Mouse (Mus musculus) midbrain, embryonic 15.5 days (tissue): ENCODE data around the gene Ggn. TPM values are rescaled to one million over a fixed set of nuclear protein-coding genes. Genes with fewer than 3 reads are reported as not detected.
"Not testable (repeated sequence)": the region's sequence is repeated elsewhere in the genome, so short reads cannot be mapped to it uniquely, and the experiment has no call there.

Experiments
- ATAC-seq: fragments of 200-750 bp; cut with Nextera tagmentation; replicated peaks from 2 replicates; pipeline ENCODE4 v1.8.0; 2017; ENCODE audit warnings: moderate TSS enrichment
- H3K27ac ChIP-seq: fragments of 300-500 bp; sonication (generic); 2 replicates; pipeline ENCODE4 v1.5.1; 2015; ENCODE audit warnings: mild to moderate bottlenecking, inconsistent platforms
- H3K27me3 ChIP-seq: fragments of 300-500 bp; sonication (generic); replicated peaks from 2 replicates; pipeline ENCODE4 v1.6.1; 2015; ENCODE audit warnings: inconsistent platforms
- H3K36me3 ChIP-seq: fragments of 300-500 bp; sonication (generic); replicated peaks from 2 replicates; pipeline ENCODE4 v1.6.1; 2015; ENCODE audit warnings: inconsistent platforms
- H3K4me1 ChIP-seq: fragments of 300-500 bp; sonication (generic); 2 replicates; pipeline ENCODE4 v1.6.1; 2015; ENCODE audit warnings: inconsistent platforms
- H3K4me2 ChIP-seq: fragments of 300-500 bp; sonication (generic); 2 replicates; pipeline ENCODE4 v1.6.1; 2015; ENCODE audit warnings: inconsistent platforms, mild to moderate bottlenecking, moderate library complexity
- H3K4me3 ChIP-seq: fragments of 300-500 bp; sonication (generic); 2 replicates; pipeline ENCODE4 v1.5.1; 2015; ENCODE audit warnings: mild to moderate bottlenecking, inconsistent platforms
- H3K9ac ChIP-seq: fragments of 300-500 bp; sonication (generic); 2 replicates; pipeline ENCODE4 v1.6.1; 2015; ENCODE audit warnings: mild to moderate bottlenecking, inconsistent platforms
- H3K9me3 ChIP-seq: fragments of 300-500 bp; sonication (generic); 2 replicates; pipeline ENCODE4 v1.6.1; 2016; ENCODE audit warnings: inconsistent platforms
- WGBS: fragments of 180-500 bp; shearing (Covaris S2); methylation state at CpG from one replicate; pipeline ENCODE4 v1.1.7; 2015; ENCODE audit warnings: mixed read lengths; 5-methylcytosine and 5-hydroxymethylcytosine counted together
- polyA plus RNA-seq: library from polyadenylated mRNA; unstranded; fragments of >200 nt; fragmentation: Nextera tagmentation; extraction: Ambion mirVana; gene quantifications from 2 replicates; pipeline ENCODE4 v1.2.1, GENCODE M21; 2015

Ggn gene
- 0.37 and 1.1 TPM in 2 replicates for polyA plus RNA-seq

GRCm38 (mm10) chr7:29170066-29170754, at the start of gene Ggn, which contains the start of gene Spred3:
Ggn (plus strand) TSS chr7:29170210.
Spred3 (minus strand) TSS chr7:29170411.
- ATAC-seq: peak; percentile 63
- Histone ChIP-seq H3K4me3 (peak within 1 kb of the TSS; percentile 60), H3K27ac (peak within 1 kb of the TSS; percentile 89), H3K4me1 (peaks cover 39% of the 10 kb centered on the region), H3K9ac (peak within 1 kb of the TSS; percentile 59), H3K36me3 (peaks cover 13% of the 10 kb centered on the region), H3K4me2 (peak within 1 kb of the TSS; percentile 66), H3K27me3 (peaks cover 46% of the 10 kb centered on the region), H3K9me3 (no peaks in the 10 kb centered on the region)
- 2% methylated on average over 30 of the region's 30 CpGs for WGBS

GRCm38 (mm10) chr7:29122821-29123220, 47.2 kb upstream of the Ggn start:
- 94% methylated on average over 9 of the region's 9 CpGs for WGBS
- no peak overlapping the region for H3K27ac ChIP-seq
- ATAC-seq: no peak

GRCm38 (mm10) chr7:29123531-29124358, 46.3 kb upstream of the Ggn start:
- H3K36me3 ChIP-seq: no peaks in the 10 kb centered on the region
- no peak overlapping the region for H3K9ac ChIP-seq
- 61% methylated on average over 5 of the region's 5 CpGs for WGBS
- 0 out of 2 replicates have a peak, but pooled peaks cover 4% of the 10 kb centered on the region for H3K27me3 ChIP-seq
- no peak for ATAC-seq
- H3K9me3 ChIP-seq: no peaks in the 10 kb centered on the region
- 0 out of 2 replicates have a peak, but pooled peaks cover 7% of the 10 kb centered on the region for H3K4me1 ChIP-seq
- H3K27ac ChIP-seq: no peak overlapping the region
- no peak overlapping the region for H3K4me3 ChIP-seq
- no peak overlapping the region for H3K4me2 ChIP-seq

More at GRCm38 (mm10) chr7:29122821-29123220, 47.2 kb upstream of the Ggn start:
- no peaks in the 10 kb centered on the region for H3K9me3 ChIP-seq
- H3K9ac ChIP-seq: no peak overlapping the region
- H3K4me3 ChIP-seq: no peak overlapping the region
- H3K4me2 ChIP-seq: no peak overlapping the region
- 0 out of 2 replicates have a peak, but pooled peaks cover 4% of the 10 kb centered on the region for H3K27me3 ChIP-seq
- H3K36me3 ChIP-seq: no peaks in the 10 kb centered on the region
- H3K4me1 ChIP-seq: 0 out of 2 replicates have a peak, but pooled peaks cover 7% of the 10 kb centered on the region

- H3K27me3 ChIP-seq: 0 out of 2 replicates have a peak, but pooled peaks cover 4% of the 10 kb centered on the region
- no peaks in the 10 kb centered on the region for H3K36me3 ChIP-seq
- 0 out of 2 replicates have a peak, but pooled peaks cover 7% of the 10 kb centered on the region for H3K4me1 ChIP-seq
- no peak; the same call in 1 of the 2 replicates for ATAC-seq
- H3K27ac ChIP-seq: no peak within 1 kb of the TSS
- no peak within 1 kb of the TSS for H3K9ac ChIP-seq
- peak within 1 kb of the TSS; percentile 49 for H3K4me2 ChIP-seq
- no peaks in the 10 kb centered on the region for H3K9me3 ChIP-seq
- H3K4me3 ChIP-seq: peak within 1 kb of the TSS; percentile 19
- 2% methylated on average over 16 of the region's 16 CpGs for WGBS
These were observed 45.0 kb upstream of the Ggn start, which contains the start of gene Ryr1 for GRCm38 (mm10) chr7:29124970-29125369. Ryr1 (minus strand) TSS chr7:29125179.

GRCm38 (mm10) chr7:29126173-29126915, 43.7 kb upstream of the Ggn start:
- no peaks in the 10 kb centered on the region for H3K9me3 ChIP-seq
- no peak overlapping the region for H3K27ac ChIP-seq
- H3K36me3 ChIP-seq: no peaks in the 10 kb centered on the region
- no peak for ATAC-seq
- H3K4me3 ChIP-seq: no peak overlapping the region
- H3K27me3 ChIP-seq: 0 out of 2 replicates have a peak, but pooled peaks cover 4% of the 10 kb centered on the region
- no peak overlapping the region for H3K9ac ChIP-seq
- 0 out of 2 replicates have a peak, but pooled peaks cover 7% of the 10 kb centered on the region for H3K4me1 ChIP-seq
- H3K4me2 ChIP-seq: no peak overlapping the region
- WGBS: 38% methylated on average over 7 of the region's 7 CpGs

- Histone ChIP-seq H3K4me2 (no peak overlapping the region), H3K27me3 (0 out of 2 replicates have a peak, but pooled peaks cover 4% of the 10 kb centered on the region), H3K4me3 (no peak overlapping the region), H3K36me3 (no peaks in the 10 kb centered on the region), H3K4me1 (0 out of 2 replicates have a peak, but pooled peaks cover 7% of the 10 kb centered on the region), H3K9me3 (no peaks in the 10 kb centered on the region), H3K27ac (no peak overlapping the region), H3K9ac (no peak overlapping the region)
- no peak for ATAC-seq
- 51% methylated on average over 2 of the region's 2 CpGs for WGBS
These were observed 41.3 kb upstream of the Ggn start for GRCm38 (mm10) chr7:29128725-29129124.

GRCm38 (mm10) chr7:29134230-29134629, 35.8 kb upstream of the Ggn start:
- no peak overlapping the region for H3K9ac ChIP-seq
- peaks cover 4% of the 10 kb centered on the region; the same call in 1 of the 2 replicates for H3K4me1 ChIP-seq
- no peaks in the 10 kb centered on the region for H3K9me3 ChIP-seq
- peak overlapping the region; percentile 22 for H3K4me3 ChIP-seq
- peaks cover 7% of the 10 kb centered on the region for H3K27me3 ChIP-seq
- H3K36me3 ChIP-seq: no peaks in the 10 kb centered on the region
- no peak overlapping the region for H3K27ac ChIP-seq
- WGBS: 4% methylated on average over 4 of the region's 4 CpGs
- H3K4me2 ChIP-seq: peak overlapping the region; percentile 51
- no peak for ATAC-seq

- ATAC-seq: 0 out of 2 replicates have a peak, but pooled peaks have one; percentile 39
- H3K4me3 ChIP-seq: peak within 1 kb of the TSS; percentile 22
- H3K9me3 ChIP-seq: no peaks in the 10 kb centered on the region
- H3K27me3 ChIP-seq: peaks cover 7% of the 10 kb centered on the region
- WGBS: under 1% methylated on average over 12 of the region's 20 CpGs
- peaks cover 4% of the 10 kb centered on the region; the same call in 1 of the 2 replicates for H3K4me1 ChIP-seq
- no peaks in the 10 kb centered on the region for H3K36me3 ChIP-seq
- no peak within 1 kb of the TSS for H3K9ac ChIP-seq
- peak within 1 kb of the TSS; percentile 51 for H3K4me2 ChIP-seq
- H3K27ac ChIP-seq: no peak within 1 kb of the TSS
These were observed 35.2 kb upstream of the Ggn start, which contains the start of gene Rasgrp4 for GRCm38 (mm10) chr7:29134693-29135386. Rasgrp4 (plus strand) TSS chr7:29134851.

- Histone ChIP-seq H3K27me3 (peaks cover 7% of the 10 kb centered on the region), H3K4me3 (no peak overlapping the region), H3K4me2 (no peak overlapping the region), H3K27ac (no peak overlapping the region), H3K9ac (no peak overlapping the region), H3K36me3 (no peaks in the 10 kb centered on the region), H3K4me1 (peaks cover 4% of the 10 kb centered on the region; the same call in 1 of the 2 replicates), H3K9me3 (no peaks in the 10 kb centered on the region)
- no peak for ATAC-seq
- 49% methylated on average over 16 of the region's 16 CpGs for WGBS
These were observed 32.6 kb upstream of the Ggn start for GRCm38 (mm10) chr7:29137429-29137828.

GRCm38 (mm10) chr7:29139237-29139636, 30.8 kb upstream of the Ggn start:
- not testable (repeated sequence) for ATAC-seq, H3K27ac ChIP-seq, H3K9ac ChIP-seq, H3K4me2 ChIP-seq, H3K4me1 ChIP-seq, H3K9me3 ChIP-seq, H3K36me3 ChIP-seq, H3K27me3 ChIP-seq, H3K4me3 ChIP-seq
- WGBS: 86% methylated on average over 3 of the region's 4 CpGs

GRCm38 (mm10) chr7:29141416-29141815, 28.6 kb upstream of the Ggn start:
- H3K9me3 ChIP-seq: no peaks in the 10 kb centered on the region
- ATAC-seq: no peak
- no peak overlapping the region for H3K9ac ChIP-seq
- no peak overlapping the region for H3K27ac ChIP-seq
- H3K27me3 ChIP-seq: no peaks in the 10 kb centered on the region
- no peaks in the 10 kb centered on the region for H3K4me1 ChIP-seq
- H3K4me2 ChIP-seq: no peak overlapping the region
- WGBS: 88% methylated on average over 8 of the region's 8 CpGs
- no peaks in the 10 kb centered on the region for H3K36me3 ChIP-seq
- no peak overlapping the region for H3K4me3 ChIP-seq
